Mouse (Mus musculus) megakaryocyte, embryonic 14.5 days (primary cell): Measurements from ENCODE around the gene Cbx7. TPM values are rescaled to one million over a fixed set of nuclear protein-coding genes. Genes with fewer than 3 reads are reported as not detected.
A peak's percentile ranks its signal among the peaks of the same experiment; 100 is the strongest.

Experiments
- H3K27me3 ChIP-seq: replicated peaks from 2 replicates; pipeline ENCODE3; 2012; ENCODE audit warnings: inconsistent platforms
- H3K36me3 ChIP-seq: replicated peaks from 2 replicates; pipeline ENCODE3; 2012; ENCODE audit warnings: low read length, inconsistent platforms, mixed read lengths
- H3K4me1 ChIP-seq: 2 replicates; pipeline ENCODE4 v1.6.1; 2012; ENCODE audit warnings: inconsistent platforms
- H3K4me3 ChIP-seq: replicated peaks from 2 replicates; pipeline ENCODE3; 2012; ENCODE audit warnings: moderate library complexity, mild to moderate bottlenecking, inconsistent platforms
- H3K9me3 ChIP-seq: 2 replicates; pipeline ENCODE4 v1.6.1; 2012; ENCODE audit warnings: inconsistent platforms
- FLI1 ChIP-seq: IDR thresholded peaks from 2 replicates; pipeline ENCODE4 v1.6.1; 2012; ENCODE audit warnings: low read length, inconsistent platforms, mixed read lengths
- GATA1 ChIP-seq: IDR thresholded peaks from 3 replicates; pipeline ENCODE4 v1.6.1; 2012; ENCODE audit warnings: mixed read lengths, low read length, inconsistent platforms, borderline replicate concordance
- polyA plus RNA-seq: library from polyadenylated mRNA; stranded (reverse); fragments of >175 nt; gene quantifications from 2 replicates; pipeline ENCODE4 v1.2.3, GENCODE M21; 2012; ENCODE audit warnings: low replicate concordance; ENCODE audit not compliant: insufficient read depth

Cbx7 gene
- polyA plus RNA-seq, 1 experiment = 5.7 TPM

DNA sequence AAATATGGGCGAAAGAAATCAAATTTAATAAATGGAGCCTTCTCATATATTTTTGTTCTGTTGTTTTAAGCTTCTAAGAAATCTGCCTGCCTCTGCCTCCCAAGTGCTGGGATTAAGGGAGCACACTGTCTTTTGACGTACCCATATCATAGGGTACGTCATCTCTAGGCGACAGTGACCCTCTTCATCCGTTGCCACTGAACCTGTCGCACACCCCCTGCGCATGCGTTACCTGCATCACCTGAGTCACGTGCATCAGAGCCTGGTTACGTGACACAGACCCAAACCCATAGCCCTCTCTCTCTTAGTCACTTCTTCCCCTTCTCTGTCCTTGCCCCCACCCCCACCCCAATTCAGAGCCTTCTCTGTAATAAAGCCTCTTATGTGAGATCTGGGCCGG lies 1.3 kb upstream of the Cbx7 start:
- Histone ChIP-seq H3K9me3 (peaks cover 12% of the 10 kb centered on the region), H3K27me3 (peaks cover 7% of the 10 kb centered on the region), H3K4me3 (peak overlapping the region; percentile 39), H3K4me1 (peaks cover 17% of the 10 kb centered on the region), H3K36me3 (no peaks in the 10 kb centered on the region)
- no peak for TF ChIP-seq GATA1
- no peak for TF ChIP-seq FLI1

DNA sequence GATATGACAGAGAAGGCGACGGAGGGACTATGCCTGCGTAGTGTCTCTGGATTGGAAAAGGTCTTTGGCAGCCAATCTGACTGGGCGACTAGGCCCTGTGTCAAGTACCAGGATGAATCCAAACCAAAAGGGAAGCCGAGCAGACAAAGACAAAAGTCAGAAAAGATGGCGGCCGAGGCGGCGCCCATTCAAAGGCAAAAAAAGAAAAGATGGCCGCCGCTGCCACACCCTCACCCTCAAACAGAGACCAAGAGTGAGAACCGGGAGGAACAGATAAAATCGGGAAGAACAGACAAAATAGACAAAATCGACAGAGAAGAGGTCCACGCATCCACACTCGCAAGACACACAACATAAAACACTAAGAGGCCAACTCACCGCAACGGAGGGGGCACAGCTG lies 428 bp downstream of the Cbx7 start:
- Histone ChIP-seq H3K9me3 (peaks cover 12% of the 10 kb centered on the region), H3K27me3 (peaks cover 7% of the 10 kb centered on the region), H3K4me3 (no peak overlapping the region), H3K4me1 (peaks cover 17% of the 10 kb centered on the region), H3K36me3 (no peaks in the 10 kb centered on the region)
- TF ChIP-seq FLI1 (no peak), GATA1 (no peak)

- TF ChIP-seq GATA1 (no peak), FLI1 (no peak)
- peaks cover 8% of the 10 kb centered on the region for H3K9me3 ChIP-seq
- H3K36me3 ChIP-seq = no peaks in the 10 kb centered on the region
- H3K27me3 ChIP-seq = peaks cover 5% of the 10 kb centered on the region
- H3K4me1 ChIP-seq = peaks cover 22% of the 10 kb centered on the region
- H3K4me3 ChIP-seq = no peak overlapping the region
Measured at GRCm38 (mm10) chr15:79967346-79967745, 3.6 kb downstream of the Cbx7 start.

- H3K27me3 ChIP-seq = peaks cover 2% of the 10 kb centered on the region
- no peak overlapping the region for H3K4me3 ChIP-seq
- H3K36me3 ChIP-seq = no peaks in the 10 kb centered on the region
- no peak for TF ChIP-seq GATA1
- no peak for TF ChIP-seq FLI1
- H3K9me3 ChIP-seq = no peaks in the 10 kb centered on the region
- peaks cover 37% of the 10 kb centered on the region for H3K4me1 ChIP-seq
Measured at GRCm38 (mm10) chr15:79964376-79964775, 6.5 kb downstream of the Cbx7 start.

DNA sequence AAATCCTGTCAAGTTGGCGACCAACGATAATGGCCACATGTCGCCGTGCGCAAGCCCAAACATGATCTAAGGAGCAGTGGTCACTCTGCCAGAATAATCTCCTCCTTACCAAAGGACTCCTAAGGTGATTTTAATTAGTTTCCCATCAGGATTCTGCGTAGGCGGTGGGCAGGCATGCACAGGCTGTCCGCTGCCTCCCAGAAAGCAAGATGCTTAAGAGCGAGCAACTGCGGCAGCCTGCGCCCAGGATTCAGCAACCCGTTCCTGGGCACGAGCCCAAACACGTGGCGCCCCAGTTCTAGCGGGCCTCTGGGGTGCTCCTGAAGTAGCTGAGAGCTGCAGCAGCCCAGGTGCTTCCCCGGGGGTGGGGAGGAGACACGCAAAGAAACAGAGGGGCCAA lies 8.3 kb downstream of the Cbx7 start:
- peaks cover 2% of the 10 kb centered on the region for H3K27me3 ChIP-seq
- H3K36me3 ChIP-seq = no peaks in the 10 kb centered on the region
- no peaks in the 10 kb centered on the region for H3K9me3 ChIP-seq
- TF ChIP-seq FLI1 = no peak
- no peak for TF ChIP-seq GATA1
- H3K4me1 ChIP-seq = peaks cover 40% of the 10 kb centered on the region
- H3K4me3 ChIP-seq = no peak overlapping the region

- Histone ChIP-seq H3K9me3 (no peaks in the 10 kb centered on the region), H3K36me3 (no peaks in the 10 kb centered on the region), H3K27me3 (peaks cover 2% of the 10 kb centered on the region), H3K4me3 (no peak overlapping the region), H3K4me1 (peaks cover 48% of the 10 kb centered on the region)
- TF ChIP-seq FLI1 (no peak), GATA1 (no peak)
Measured at GRCm38 (mm10) chr15:79961366-79961921, 9.5 kb downstream of the Cbx7 start.

DNA sequence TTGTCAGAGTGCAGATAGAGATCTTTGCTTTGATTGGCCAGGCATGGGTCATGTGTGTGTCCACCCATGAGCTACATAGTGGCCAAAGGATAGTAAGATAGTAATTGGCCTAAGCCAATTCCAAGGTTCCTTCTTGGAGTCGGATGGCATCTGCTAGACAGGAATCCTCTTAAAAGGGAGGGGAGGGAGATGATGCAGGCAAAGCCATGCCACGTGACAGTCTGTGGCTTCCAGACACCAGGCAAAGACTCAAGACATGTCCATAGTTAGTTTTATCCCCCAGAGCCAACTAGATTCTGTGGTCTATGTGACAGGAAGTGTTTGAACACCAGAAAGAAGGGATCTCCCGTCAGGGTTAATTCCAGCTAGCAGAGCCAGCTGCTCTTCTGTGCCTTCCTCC lies 12.5 kb downstream of the Cbx7 start:
- H3K9me3 ChIP-seq = no peaks in the 10 kb centered on the region
- TF ChIP-seq FLI1 = no peak
- TF ChIP-seq GATA1 = no peak
- H3K4me1 ChIP-seq = peaks cover 70% of the 10 kb centered on the region
- H3K4me3 ChIP-seq = peak overlapping the region; percentile 86
- peaks cover 4% of the 10 kb centered on the region for H3K36me3 ChIP-seq
- peaks cover 2% of the 10 kb centered on the region for H3K27me3 ChIP-seq

GRCm38 (mm10) chr15:79956559-79956958 lies 14.4 kb downstream of the Cbx7 start:
- peaks cover 2% of the 10 kb centered on the region for H3K27me3 ChIP-seq
- no peak for TF ChIP-seq GATA1
- TF ChIP-seq FLI1 = no peak

GRCm38 (mm10) chr15:79953470-79953869 lies 17.4 kb downstream of the Cbx7 start:
- peaks cover 89% of the 10 kb centered on the region for H3K4me1 ChIP-seq
- TF ChIP-seq GATA1 (no peak), FLI1 (no peak)
- H3K4me3 ChIP-seq = no peak overlapping the region
- no peaks in the 10 kb centered on the region for H3K27me3 ChIP-seq
- no peaks in the 10 kb centered on the region for H3K9me3 ChIP-seq
- peaks cover 11% of the 10 kb centered on the region for H3K36me3 ChIP-seq

More at GRCm38 (mm10) chr15:79956559-79956958, 14.4 kb downstream of the Cbx7 start:
- Histone ChIP-seq H3K4me3 (peak overlapping the region; percentile 86), H3K4me1 (peaks cover 76% of the 10 kb centered on the region), H3K9me3 (no peaks in the 10 kb centered on the region), H3K36me3 (peaks cover 4% of the 10 kb centered on the region)

- no peaks in the 10 kb centered on the region for H3K9me3 ChIP-seq
- H3K4me3 ChIP-seq = peak overlapping the region; percentile 17
- H3K4me1 ChIP-seq = peaks cover 88% of the 10 kb centered on the region
- TF ChIP-seq GATA1 = no peak
- no peak for TF ChIP-seq FLI1
- H3K27me3 ChIP-seq = no peaks in the 10 kb centered on the region
- peaks cover 11% of the 10 kb centered on the region for H3K36me3 ChIP-seq
Measured at GRCm38 (mm10) chr15:79952504-79953231, 18.3 kb downstream of the Cbx7 start.
